Mouse (Mus musculus): ENCODE measurements around the gene 0610010K14Rik.

- TF ChIP-seq CTCF (IDR thresholded peaks at IDR 0.05; ENCODE audit: insufficient read depth, low read depth, low read length) (no peak), POLR2A (IDR thresholded peaks at IDR 0.05; ENCODE audit: insufficient read depth, low read depth, low read length) (no peak)
Observed at GRCm38 (mm10) chr11:70242591-70242990, 4.9 kb upstream of the 0610010K14Rik start.

All from olfactory bulb, adult 2 months (tissue).